Mouse (Mus musculus) kidney, postnatal 0 days (tissue): ENCODE measurements around the gene Ctu2. TPM values are rescaled to one million over a fixed set of nuclear protein-coding genes. Genes with fewer than 3 reads are reported as not detected.
A peak's percentile ranks its signal among the peaks of the same experiment; 100 is the strongest.

Experiments used
- ATAC-seq: fragments of 200-750 bp; cut with Nextera tagmentation; replicated peaks from 2 replicates; pipeline ENCODE4 v1.8.0; 2017; ENCODE audit warnings: low read depth, moderate number of reproducible peaks, moderate TSS enrichment, moderate library complexity; ENCODE audit not compliant: low FRiP score
- DNase-seq: peaks from one replicate; pipeline ENCODE4 v3.0.0-alpha.2; 2016; ENCODE audit warnings: low spot score
- H3K27ac ChIP-seq: fragments of 300-500 bp; sonication (generic); 2 replicates; pipeline ENCODE4 v1.5.1; 2014; ENCODE audit warnings: mild to moderate bottlenecking
- H3K27me3 ChIP-seq: fragments of 300-500 bp; sonication (generic); 2 replicates; pipeline ENCODE4 v1.6.1; 2014; ENCODE audit warnings: low read length, mixed read lengths; ENCODE audit not compliant: insufficient read depth
- H3K36me3 ChIP-seq: fragments of 300-500 bp; sonication (generic); 2 replicates; pipeline ENCODE4 v1.6.1; 2014; ENCODE audit warnings: low read length, mixed read lengths; ENCODE audit not compliant: insufficient read depth
- H3K4me1 ChIP-seq: fragments of 300-500 bp; sonication (generic); replicated peaks from 2 replicates; pipeline ENCODE4 v1.6.1; 2014; ENCODE audit warnings: antibody characterized with exemption, low read length, mixed read lengths; ENCODE audit not compliant: insufficient read depth
- H3K4me2 ChIP-seq: fragments of 300-500 bp; sonication (generic); 2 replicates; pipeline ENCODE4 v1.6.1; 2014; ENCODE audit warnings: mild to moderate bottlenecking, low read length, moderate library complexity, mixed read lengths
- H3K4me3 ChIP-seq: fragments of 300-500 bp; sonication (generic); replicated peaks from 2 replicates; pipeline ENCODE4 v1.5.1; 2014; ENCODE audit warnings: low read depth, low read length
- H3K9ac ChIP-seq: fragments of 300-500 bp; sonication (generic); 2 replicates; pipeline ENCODE4 v1.6.1; 2014; ENCODE audit warnings: low read depth, low read length
- H3K9me3 ChIP-seq: fragments of 300-500 bp; sonication (generic); replicated peaks from 2 replicates; pipeline ENCODE4 v1.6.1; 2016; ENCODE audit warnings: low read length, inconsistent platforms, mixed read lengths
- CTCF ChIP-seq: IDR thresholded peaks from 2 replicates; pipeline ENCODE4 v1.5.1; 2016; ENCODE audit warnings: antibody characterized with exemption, low read depth, mild to moderate bottlenecking, moderate library complexity
- WGBS: fragments of 180-500 bp; shearing (Covaris S2); extraction: QIAGEN DNeasy Blood & Tissue Kit; methylation state at CpG from one replicate; pipeline ENCODE4 v1.1.7; 2014; 5-methylcytosine and 5-hydroxymethylcytosine counted together
- polyA plus RNA-seq: library from polyadenylated mRNA; unstranded; fragments of >200 nt; fragmentation: Nextera tagmentation; extraction: Ambion mirVana; gene quantifications from 2 replicates; pipeline ENCODE4 v1.2.1, GENCODE M21; 2015

Gene Ctu2
- polyA plus RNA-seq, 1 experiment from 2014 or later, result 44.5 TPM

DNA sequence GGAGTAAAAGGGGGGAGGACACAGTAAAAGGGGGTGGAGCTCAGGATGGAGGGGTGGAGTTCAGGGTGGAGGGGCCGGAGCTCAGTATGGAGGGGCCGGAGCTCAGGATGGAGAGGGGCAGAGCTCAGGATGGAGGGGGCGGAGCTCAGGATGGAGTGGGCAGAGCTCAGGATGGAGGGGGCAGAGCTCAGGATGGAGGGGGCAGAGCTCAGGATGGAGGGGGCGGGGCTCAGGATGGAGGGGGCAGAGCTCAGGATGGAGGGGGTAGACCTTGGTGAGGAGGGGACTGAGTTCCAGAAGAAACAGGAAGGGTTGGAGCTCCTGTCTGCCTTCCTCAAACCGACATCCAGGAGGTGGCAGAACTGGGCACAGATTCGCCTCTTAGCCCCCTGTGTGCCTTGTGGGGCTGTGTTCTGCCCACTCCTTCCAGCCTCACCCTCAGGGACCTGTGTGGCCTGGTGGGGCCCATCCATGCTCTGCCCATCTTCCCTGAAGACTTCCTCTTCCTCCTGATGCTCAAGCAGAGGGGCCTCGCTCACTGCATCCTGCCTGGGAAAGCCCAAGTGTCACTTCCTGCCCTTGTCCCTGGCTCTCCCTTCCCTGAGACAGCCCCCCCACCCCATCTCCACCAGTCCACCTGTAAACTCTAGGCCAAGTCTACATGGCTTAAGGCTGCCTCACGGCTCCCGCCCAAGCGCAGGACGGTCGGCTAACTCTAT is 21.2 kb downstream of the Ctu2 start:
- ATAC-seq, result no peak
- no peaks in the 10 kb centered on the region for H3K9me3 ChIP-seq
- H3K4me1 ChIP-seq, result no peaks in the 10 kb centered on the region
- peak; percentile 18; the same call in 1 of the 2 replicates for TF ChIP-seq CTCF
- 75% methylated on average over 12 of the region's 12 CpGs for WGBS
- H3K4me2 ChIP-seq, result no peak overlapping the region
- peak; percentile 46 for DNase-seq
- H3K27ac ChIP-seq, result no peak overlapping the region; the same call in 1 of the 2 replicates
- H3K4me3 ChIP-seq, result no peak overlapping the region
- H3K27me3 ChIP-seq, result no peaks in the 10 kb centered on the region
- peaks cover 67% of the 10 kb centered on the region for H3K36me3 ChIP-seq
- H3K9ac ChIP-seq, result no peak overlapping the region

DNA sequence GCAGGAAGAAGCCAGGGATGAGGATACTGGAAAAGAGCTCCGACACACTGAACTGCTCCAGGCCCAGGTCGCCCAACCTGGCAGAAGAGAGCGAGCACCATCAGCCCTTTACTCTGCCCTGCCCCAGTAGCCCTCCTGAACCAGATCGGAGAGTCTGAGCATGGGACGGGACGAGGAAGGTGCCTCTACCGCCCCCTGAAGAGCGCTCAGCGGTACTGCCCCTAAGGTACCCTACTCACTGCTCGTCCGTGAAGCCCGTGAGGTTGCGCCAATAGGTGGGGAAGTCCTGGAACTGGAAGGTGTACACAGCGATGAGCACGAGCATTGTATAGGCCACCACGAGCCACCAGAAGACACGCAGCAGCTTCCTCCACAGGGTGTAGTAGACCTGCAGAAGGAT is 22.0 kb downstream of the Ctu2 start:
- no peaks in the 10 kb centered on the region for H3K27me3 ChIP-seq
- ATAC-seq (no peak), DNase-seq (no peak)
- H3K4me3 ChIP-seq, result no peak overlapping the region
- WGBS, result 78% methylated on average over 17 of the region's 17 CpGs
- no peak overlapping the region; the same call in 1 of the 2 replicates for H3K27ac ChIP-seq
- H3K4me1 ChIP-seq, result no peaks in the 10 kb centered on the region
- peaks cover 59% of the 10 kb centered on the region for H3K36me3 ChIP-seq
- no peaks in the 10 kb centered on the region for H3K9me3 ChIP-seq
- no peak overlapping the region for H3K4me2 ChIP-seq
- TF ChIP-seq CTCF, result peak; percentile 51; the same call in 1 of the 2 replicates
- H3K9ac ChIP-seq, result no peak overlapping the region

- H3K4me2 ChIP-seq, result no peak overlapping the region
- peaks cover 35% of the 10 kb centered on the region for H3K36me3 ChIP-seq
- 26% methylated on average over 10 of the region's 10 CpGs for WGBS
- H3K4me1 ChIP-seq, result no peaks in the 10 kb centered on the region
- H3K9me3 ChIP-seq, result no peaks in the 10 kb centered on the region
- no peak overlapping the region for H3K9ac ChIP-seq
- ATAC-seq, result no peak; the same call in 1 of the 2 replicates
- H3K27ac ChIP-seq, result no peak overlapping the region
- peak; percentile 95 for TF ChIP-seq CTCF
- H3K4me3 ChIP-seq, result no peak overlapping the region
- DNase-seq, result peak; percentile 95
- no peaks in the 10 kb centered on the region for H3K27me3 ChIP-seq
These were observed 24.9 kb downstream of the Ctu2 start for GRCm38 (mm10) chr8:122500856-122501255.

DNA sequence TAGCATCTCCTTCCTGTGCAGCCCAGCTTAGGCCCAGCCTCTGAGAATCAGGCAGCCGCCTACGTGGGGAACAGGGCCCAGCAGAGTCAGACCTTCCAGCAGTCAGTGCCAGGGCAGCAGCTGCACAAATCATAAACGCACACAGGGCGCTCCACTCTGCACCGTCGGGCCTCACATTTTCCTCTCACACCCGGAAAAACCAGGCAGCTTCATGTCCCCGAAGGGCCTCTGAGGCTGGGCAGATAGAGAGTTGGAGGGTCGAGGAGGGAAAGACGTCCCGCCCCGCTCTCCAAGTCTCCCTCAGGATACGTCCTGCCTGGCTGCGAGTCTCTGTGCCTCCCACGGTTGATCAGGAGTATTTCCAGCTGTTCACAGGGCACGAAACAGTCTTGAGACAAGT is 35.6 kb downstream of the Ctu2 start:
- Histone ChIP-seq H3K4me2 (no peak overlapping the region), H3K4me1 (peaks cover 9% of the 10 kb centered on the region), H3K27me3 (no peaks in the 10 kb centered on the region), H3K9me3 (no peaks in the 10 kb centered on the region), H3K4me3 (no peak overlapping the region), H3K36me3 (no peaks in the 10 kb centered on the region), H3K9ac (no peak overlapping the region), H3K27ac (peak overlapping the region; percentile 71)
- no peak for TF ChIP-seq CTCF
- DNase-seq (peak; percentile 84), ATAC-seq (peak; percentile 46)
- WGBS, result 26% methylated on average over 16 of the region's 16 CpGs

GRCm38 (mm10) chr8:122512392-122512791 is 36.4 kb downstream of the Ctu2 start:
- DNase-seq, result no peak
- H3K4me2 ChIP-seq, result no peak overlapping the region
- 0 out of 2 replicates have a peak overlapping the region, but pooled peaks have one; percentile 18 for H3K9ac ChIP-seq
- no peaks in the 10 kb centered on the region for H3K27me3 ChIP-seq
- H3K4me3 ChIP-seq, result no peak overlapping the region
- 58% methylated on average over 7 of the region's 7 CpGs for WGBS
- no peak for ATAC-seq
- H3K4me1 ChIP-seq, result peaks cover 13% of the 10 kb centered on the region
- no peak for TF ChIP-seq CTCF
- H3K27ac ChIP-seq, result peak overlapping the region; percentile 71; the same call in 1 of the 2 replicates
- H3K9me3 ChIP-seq, result no peaks in the 10 kb centered on the region
- H3K36me3 ChIP-seq, result no peaks in the 10 kb centered on the region

DNA sequence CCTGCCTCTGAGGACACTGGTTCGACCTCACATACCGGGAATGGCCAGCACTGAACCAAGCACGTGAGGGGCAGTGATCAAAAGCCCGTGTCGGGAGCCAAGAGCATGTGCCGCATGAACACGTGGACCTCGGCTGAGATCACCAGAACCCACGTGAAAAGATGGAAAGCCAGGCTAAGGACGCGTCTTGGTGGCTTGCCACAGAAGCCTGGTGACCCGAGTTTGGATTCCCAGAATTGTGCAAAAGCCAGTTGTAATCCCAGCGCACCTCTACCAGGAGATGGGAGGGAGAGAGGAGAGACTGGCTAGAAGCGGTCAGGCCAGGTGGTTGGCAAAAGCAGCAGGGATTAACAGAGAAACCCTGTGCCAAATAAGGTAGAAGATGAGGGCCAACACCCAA is 39.8 kb downstream of the Ctu2 start:
- ATAC-seq (no peak), DNase-seq (no peak)
- Histone ChIP-seq H3K4me2 (no peak overlapping the region), H3K27me3 (no peaks in the 10 kb centered on the region), H3K27ac (no peak overlapping the region), H3K9me3 (no peaks in the 10 kb centered on the region), H3K4me1 (peaks cover 23% of the 10 kb centered on the region), H3K36me3 (no peaks in the 10 kb centered on the region), H3K4me3 (no peak overlapping the region), H3K9ac (no peak overlapping the region)
- 83% methylated on average over 14 of the region's 14 CpGs for WGBS
- no peak for TF ChIP-seq CTCF
